Mouse (Mus musculus) C2C12 (cell line): ENCODE results near the gene Ppp1r37. TPM values are rescaled to one million over a fixed set of nuclear protein-coding genes. Genes with fewer than 3 reads are reported as not detected.
A peak's percentile ranks its signal among the peaks of the same experiment; 100 is the strongest.

Source experiments
- H3K27me3 ChIP-seq: one replicate; pipeline ENCODE4 v1.6.1; 2011; ENCODE audit not compliant: control insufficient read depth, insufficient read depth, insufficient read length
- H3K36me3 ChIP-seq: one replicate; pipeline ENCODE4 v1.6.1; 2011; ENCODE audit not compliant: control insufficient read depth, insufficient read depth
- H3K4me3 ChIP-seq: one replicate; pipeline ENCODE4 v1.5.1; 2011; ENCODE audit warnings: mild to moderate bottlenecking, control low read depth; ENCODE audit not compliant: poor library complexity, insufficient read depth, severe bottlenecking
- H3K79me2 ChIP-seq: one replicate; pipeline ENCODE4 v1.6.1; 2011; ENCODE audit not compliant: control insufficient read depth, insufficient read depth
- H3K79me3 ChIP-seq: one replicate; pipeline ENCODE4 v1.6.1; 2011; ENCODE audit warnings: low read depth, control low read depth
- H3ac ChIP-seq: one replicate; pipeline ENCODE3; 2011; ENCODE audit warnings: low read depth; ENCODE audit not compliant: control insufficient read depth, insufficient read length
- CEBPB ChIP-seq: IDR thresholded peaks from one replicate; pipeline ENCODE4 v1.6.1; 2011; ENCODE audit warnings: low read depth, mild to moderate bottlenecking, control low read depth, moderate library complexity
- CTCF ChIP-seq: IDR thresholded peaks from one replicate; pipeline ENCODE4 v1.5.1; 2011; ENCODE audit not compliant: control insufficient read depth, insufficient read depth, insufficient read length
- FOSL1 ChIP-seq: IDR thresholded peaks from one replicate; pipeline ENCODE4 v1.8.0; 2011; ENCODE audit warnings: mild to moderate bottlenecking, low read length; ENCODE audit not compliant: poor library complexity, insufficient read depth, severe bottlenecking
- MAX ChIP-seq: IDR thresholded peaks from one replicate; pipeline ENCODE4 v1.6.1; 2011; ENCODE audit warnings: mild to moderate bottlenecking, control low read depth
- MYOD1 ChIP-seq: IDR thresholded peaks from one replicate; pipeline ENCODE4 v1.6.1; 2011; ENCODE audit warnings: low read depth; ENCODE audit not compliant: control insufficient read depth, insufficient read length
- MYOG ChIP-seq: IDR thresholded peaks from one replicate; pipeline ENCODE4 v1.6.1; 2011; ENCODE audit not compliant: control insufficient read depth, insufficient read length; ENCODE audit errors: extremely low read depth
- USF1 ChIP-seq: IDR thresholded peaks from one replicate; pipeline ENCODE4 v1.6.1; 2011; ENCODE audit warnings: low read depth, mild to moderate bottlenecking, control low read depth, moderate library complexity
- polyA plus RNA-seq: library from polyadenylated mRNA; unstranded; fragments of >200 nt; fragmentation: generic; extraction: Trizol; gene quantifications from one replicate; pipeline ENCODE4 v1.2.1, GENCODE M21; 2012; ENCODE audit warnings: missing spikeins

Ppp1r37 gene
- polyA plus RNA-seq, 1 experiment = 32.6 TPM

DNA sequence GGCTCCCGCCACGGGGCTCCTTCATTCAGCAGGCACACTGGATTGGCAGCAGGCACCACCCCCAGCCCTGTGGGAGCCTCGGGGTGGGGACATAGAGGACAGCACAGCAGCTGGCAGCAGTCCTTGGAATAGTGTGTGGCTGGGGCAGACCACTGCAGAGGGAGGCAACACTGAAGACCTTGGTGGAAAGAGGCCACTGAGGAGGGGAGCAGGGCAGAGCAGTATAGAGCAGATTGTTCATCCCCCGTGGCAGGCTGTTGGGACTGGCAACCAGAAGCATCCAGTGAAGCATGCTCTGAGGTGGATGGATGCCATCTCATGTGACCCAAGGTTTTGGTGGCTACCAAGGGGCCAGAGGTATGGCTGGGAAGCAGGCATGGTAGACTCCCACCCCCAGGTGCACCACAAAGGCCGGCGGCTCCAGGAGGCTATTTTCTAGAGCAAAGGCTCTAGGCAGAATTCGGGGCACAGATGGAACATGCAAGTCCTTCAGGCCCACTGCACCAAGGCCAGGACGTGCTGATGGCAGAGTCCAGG, 20.7 kb downstream of the Ppp1r37 start:
- no peak overlapping the region for H3ac ChIP-seq
- H3K79me2 ChIP-seq = peaks cover 81% of the 10 kb centered on the region
- H3K36me3 ChIP-seq = no peaks in the 10 kb centered on the region
- no peaks in the 10 kb centered on the region for H3K27me3 ChIP-seq
- TF ChIP-seq FOSL1 (no peak), CTCF (no peak), CEBPB (no peak), MYOD1 (no peak)
- H3K4me3 ChIP-seq = no peak overlapping the region
- peaks cover 37% of the 10 kb centered on the region for H3K79me3 ChIP-seq

DNA sequence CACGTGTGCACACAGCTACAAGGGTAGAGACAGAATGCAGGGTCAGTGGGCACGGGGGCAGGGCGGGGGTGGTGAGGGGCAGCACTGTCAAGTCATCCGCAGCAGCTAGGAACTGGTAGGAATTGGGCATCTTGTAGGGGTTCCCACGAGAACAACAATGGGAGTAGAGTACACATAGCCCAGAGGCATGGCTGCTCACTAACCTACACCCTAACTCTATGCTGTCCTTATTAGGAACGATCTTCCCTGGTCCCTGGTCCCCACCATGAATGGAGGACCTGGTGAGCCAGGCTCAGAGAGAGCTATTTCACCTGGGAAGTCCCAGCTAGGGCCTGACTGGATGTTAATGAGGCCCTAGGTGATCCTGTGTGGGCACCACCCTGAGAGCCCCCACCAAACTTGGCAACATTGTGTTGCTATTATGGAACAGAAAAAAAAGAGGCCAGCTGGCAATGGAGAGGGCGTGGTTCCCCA, 21.2 kb downstream of the Ppp1r37 start:
- H3K36me3 ChIP-seq = no peaks in the 10 kb centered on the region
- peaks cover 33% of the 10 kb centered on the region for H3K79me3 ChIP-seq
- TF ChIP-seq FOSL1 = no peak
- TF ChIP-seq MYOD1 = no peak
- TF ChIP-seq USF1 = no peak
- no peak for TF ChIP-seq MAX
- no peak for TF ChIP-seq MYOG
- H3K4me3 ChIP-seq = no peak overlapping the region
- H3K27me3 ChIP-seq = no peaks in the 10 kb centered on the region
- no peak overlapping the region for H3ac ChIP-seq
- peaks cover 76% of the 10 kb centered on the region for H3K79me2 ChIP-seq

DNA sequence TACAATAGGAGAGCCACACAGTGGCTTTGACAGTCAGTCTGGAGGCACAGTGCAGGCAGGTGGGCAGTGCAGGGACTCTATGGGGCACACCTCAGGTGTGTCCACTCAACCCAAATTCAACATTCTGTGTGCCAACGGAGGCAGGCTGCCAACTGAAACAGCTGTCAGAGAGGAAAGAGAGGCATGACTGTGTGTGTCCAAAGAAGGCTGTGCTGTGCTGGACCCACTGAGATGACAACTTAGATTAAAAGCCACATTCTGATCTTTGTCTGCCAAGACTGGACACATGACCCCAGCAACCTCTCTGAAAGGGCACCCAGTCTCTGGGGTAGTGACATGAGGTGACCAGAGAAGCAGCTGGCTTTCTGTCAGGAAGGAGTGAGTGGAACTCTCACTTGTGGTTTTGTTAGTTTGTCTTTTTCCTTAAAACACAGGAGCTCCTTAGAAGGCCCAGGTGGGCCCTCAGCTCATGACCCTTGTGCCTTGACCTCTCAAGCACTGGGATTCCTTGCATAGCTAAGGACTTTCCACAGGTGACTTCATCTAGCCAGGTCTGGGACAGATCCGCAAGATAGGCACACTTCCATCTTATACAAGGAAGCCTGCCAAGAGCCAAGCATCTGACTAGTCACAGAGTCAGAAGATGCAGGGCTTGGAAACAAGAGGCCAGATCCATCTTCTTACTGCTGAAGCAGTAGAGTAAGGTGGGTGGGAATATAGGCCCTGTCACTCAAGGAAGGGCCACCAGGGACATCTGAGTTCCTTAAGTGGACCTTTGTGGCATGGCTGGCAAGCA, 21.9 kb downstream of the Ppp1r37 start:
- H3K79me3 ChIP-seq = peaks cover 31% of the 10 kb centered on the region
- H3K4me3 ChIP-seq = no peak overlapping the region
- H3K79me2 ChIP-seq = peaks cover 69% of the 10 kb centered on the region
- H3ac ChIP-seq = no peak overlapping the region
- H3K36me3 ChIP-seq = no peaks in the 10 kb centered on the region
- no peak for TF ChIP-seq CEBPB
- TF ChIP-seq USF1 = no peak
- TF ChIP-seq FOSL1 = no peak
- TF ChIP-seq MYOD1 = no peak
- no peak for TF ChIP-seq CTCF
- TF ChIP-seq MYOG = no peak
- no peak for TF ChIP-seq MAX
- no peaks in the 10 kb centered on the region for H3K27me3 ChIP-seq

DNA sequence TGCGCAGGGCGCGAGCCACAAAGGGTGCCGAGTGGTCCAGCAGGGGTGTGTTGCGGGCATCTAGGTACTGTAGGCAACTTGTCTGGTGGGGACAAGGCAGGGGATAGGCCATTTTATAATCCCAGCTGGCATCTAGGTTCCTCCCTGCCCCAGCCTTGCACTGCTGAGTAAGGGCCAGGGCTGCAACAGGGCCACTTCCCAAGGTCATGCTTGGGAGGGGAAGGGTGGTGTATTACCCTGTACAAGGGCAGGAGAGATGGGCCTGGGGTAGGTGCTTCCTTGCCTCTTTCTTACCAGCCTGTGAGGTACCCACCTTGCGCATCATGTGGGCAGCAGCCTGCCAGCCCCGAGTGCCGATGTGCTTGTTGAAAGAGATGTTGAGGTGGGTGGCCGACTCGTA, 28.2 kb downstream of the Ppp1r37 start:
- Histone ChIP-seq H3K36me3 (peaks cover 3% of the 10 kb centered on the region), H3K27me3 (no peaks in the 10 kb centered on the region)

GRCm38 (mm10) chr7:19532240-19532639, 30.6 kb downstream of the Ppp1r37 start:
- TF ChIP-seq USF1 = no peak
- TF ChIP-seq MYOD1 = peak; percentile 93
- TF ChIP-seq FOSL1 = no peak
- Histone ChIP-seq H3K27me3 (no peaks in the 10 kb centered on the region), H3K79me3 (no peaks in the 10 kb centered on the region), H3K4me3 (no peak overlapping the region), H3K79me2 (no peaks in the 10 kb centered on the region), H3ac (no peak overlapping the region), H3K36me3 (peaks cover 3% of the 10 kb centered on the region)

More for the DNA sequence above, 28.2 kb downstream of the Ppp1r37 start:
- Histone ChIP-seq H3K79me3 (peaks cover 12% of the 10 kb centered on the region), H3ac (no peak overlapping the region), H3K4me3 (no peak overlapping the region), H3K79me2 (peaks cover 19% of the 10 kb centered on the region)
- TF ChIP-seq MYOG (no peak), CEBPB (no peak), CTCF (no peak), MYOD1 (no peak)

GRCm38 (mm10) chr7:19531077-19531476, 31.8 kb downstream of the Ppp1r37 start:
- Histone ChIP-seq H3K79me2 (no peaks in the 10 kb centered on the region), H3ac (no peak overlapping the region), H3K79me3 (no peaks in the 10 kb centered on the region), H3K36me3 (peaks cover 3% of the 10 kb centered on the region), H3K4me3 (no peak overlapping the region), H3K27me3 (no peaks in the 10 kb centered on the region)
- TF ChIP-seq FOSL1 (no peak), CTCF (no peak), MAX (no peak), MYOG (no peak), CEBPB (no peak), USF1 (no peak), MYOD1 (no peak)
